Mouse (Mus musculus): ENCODE data around the gene Mrpl52.

- TF ChIP-seq JUND (IDR thresholded peaks at IDR 0.05; ENCODE audit: low read depth, low read length) (no peak), MEF2A (IDR thresholded peaks at IDR 0.05; ENCODE audit: extremely low read depth, insufficient replicate concordance, low read depth, low read length, poor library complexity, severe bottlenecking) (no peak), MAFK (IDR thresholded peaks at IDR 0.05; ENCODE audit: borderline replicate concordance, low read depth, low read length) (no peak), CTCF (IDR thresholded peaks at IDR 0.05 in 2 of 3, conservative IDR thresholded peaks at IDR 0.05 in 1 of 3; ENCODE audit: control insufficient read depth in 1 of 3, insufficient read depth in 1 of 3, low read depth in 2 of 3, low read length in 3 of 3, poor library complexity in 1 of 3, severe bottlenecking in 1 of 3) (no peak)
These were observed 49.5 kb downstream of the Mrpl52 start, which contains the start of gene Rem2 for GRCm38 (mm10) chr14:54475941-54476844.

All from MEL (cell line).